Mouse (Mus musculus): ENCODE data around the gene Rabgap1. TPM values are rescaled to one million over a fixed set of nuclear protein-coding genes. Genes with fewer than 3 reads are reported as not detected.

The Rabgap1 gene
- total RNA-seq, 2 experiments from 2014 or later = 41.5 to 42.3 TPM

GRCm38 (mm10) chr2:37511134-37511901, 68.2 kb downstream of the Rabgap1 start:
- no peak for DNase-seq

- no peak for DNase-seq
Observed at GRCm38 (mm10) chr2:37516030-37516710, 73.1 kb downstream of the Rabgap1 start, which contains the start of gene Gpr21. Gene Gpr21 (plus strand): TSS chr2:37516332.

DNA sequence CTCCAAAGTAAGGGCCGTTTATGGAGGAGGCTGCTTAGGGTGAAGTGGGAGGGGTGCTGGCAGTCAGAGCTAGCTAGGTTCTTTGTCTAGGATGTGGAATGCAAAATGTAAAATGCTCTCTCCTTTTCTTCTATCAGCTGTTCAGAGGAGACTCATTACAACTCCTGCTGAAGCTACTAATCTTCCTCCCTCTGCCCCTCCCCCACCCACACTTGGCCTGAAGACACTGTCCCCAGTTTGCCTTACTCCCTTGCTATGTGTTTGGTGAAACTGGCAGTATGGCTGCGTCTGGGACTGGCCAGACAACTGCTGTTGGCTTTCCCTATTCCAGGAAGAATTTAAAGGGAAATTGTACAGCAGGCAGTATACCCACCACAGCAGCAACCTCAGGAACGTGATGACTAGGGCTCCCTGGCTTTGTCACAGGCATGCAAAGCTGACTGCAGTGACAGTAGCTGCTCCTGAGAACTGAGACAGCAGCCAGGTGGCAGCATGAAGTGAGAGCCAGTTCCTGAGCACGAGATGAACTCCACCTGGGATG, 73.9 kb downstream of the Rabgap1 start:
- DNase-seq = no peak

GRCm38 (mm10) chr2:37518561-37519285, 75.6 kb downstream of the Rabgap1 start:
- DNase-seq = no peak

DNA sequence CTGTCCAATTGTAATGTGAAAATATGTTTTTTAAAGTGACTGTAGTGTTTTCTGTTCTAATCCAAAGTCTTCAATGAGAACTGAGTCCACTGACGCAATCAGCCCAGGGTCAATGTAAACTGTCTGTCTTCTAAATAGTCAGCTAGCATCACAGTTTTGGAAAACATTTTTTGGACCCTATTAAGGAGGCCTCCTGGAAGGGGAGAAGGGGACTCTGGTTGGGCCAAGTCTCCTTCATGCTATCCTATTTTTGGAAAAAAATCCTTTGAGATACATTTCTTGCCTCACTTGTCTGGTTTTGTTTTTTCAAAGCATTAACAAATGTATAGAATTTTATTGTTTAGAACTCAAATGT, 76.2 kb downstream of the Rabgap1 start:
- no peak for DNase-seq

DNA sequence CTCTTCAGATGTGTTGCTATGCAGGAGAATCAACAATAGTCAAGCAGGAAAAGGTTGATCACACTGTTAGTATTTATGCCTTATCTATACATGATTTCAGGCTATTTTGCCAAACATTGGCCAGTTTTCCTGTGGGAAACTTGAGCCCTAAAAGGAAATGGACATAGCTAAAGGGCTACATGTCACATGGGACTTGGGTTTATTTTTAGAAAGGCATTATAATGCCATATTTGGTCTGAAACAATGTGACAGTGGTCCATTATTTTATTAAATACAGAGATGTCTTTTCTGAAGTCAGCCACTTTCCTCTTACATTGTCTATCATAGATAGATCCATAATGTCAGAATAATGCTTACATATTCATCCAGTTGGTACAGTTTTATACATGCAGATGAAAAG, 84.5 kb downstream of the Rabgap1 start:
- DNase-seq = no peak

- DNase-seq = no peak
Observed at GRCm38 (mm10) chr2:37529397-37529796, 86.3 kb downstream of the Rabgap1 start.

- no peak for DNase-seq
Observed at GRCm38 (mm10) chr2:37530766-37531165, 87.7 kb downstream of the Rabgap1 start.

- no peak for DNase-seq
Observed at GRCm38 (mm10) chr2:37531639-37532038, 88.6 kb downstream of the Rabgap1 start.

- peak; percentile 34 to 58 for DNase-seq
Observed at GRCm38 (mm10) chr2:37549346-37550012, 106.4 kb downstream of the Rabgap1 start.

DNA sequence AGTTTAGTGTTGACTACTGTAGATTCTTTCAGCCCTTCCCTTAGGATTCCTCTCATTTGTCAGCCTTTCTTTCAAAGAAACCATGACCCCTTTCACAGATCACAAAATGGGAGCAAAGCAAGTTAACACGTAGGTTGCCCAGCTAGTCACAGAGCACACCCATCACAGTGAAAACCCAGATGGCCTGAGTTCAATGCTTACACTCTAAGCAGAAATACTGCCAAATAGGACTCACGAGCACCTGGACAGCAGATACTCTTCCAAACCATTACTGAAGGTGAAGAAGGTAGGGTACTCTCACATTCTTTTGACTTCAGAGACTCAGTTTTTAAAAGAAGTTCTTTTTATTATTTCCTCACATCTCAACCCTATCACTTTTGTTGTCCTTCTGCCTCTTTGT, 113.3 kb downstream of the Rabgap1 start:
- no peak for DNase-seq

DNA sequence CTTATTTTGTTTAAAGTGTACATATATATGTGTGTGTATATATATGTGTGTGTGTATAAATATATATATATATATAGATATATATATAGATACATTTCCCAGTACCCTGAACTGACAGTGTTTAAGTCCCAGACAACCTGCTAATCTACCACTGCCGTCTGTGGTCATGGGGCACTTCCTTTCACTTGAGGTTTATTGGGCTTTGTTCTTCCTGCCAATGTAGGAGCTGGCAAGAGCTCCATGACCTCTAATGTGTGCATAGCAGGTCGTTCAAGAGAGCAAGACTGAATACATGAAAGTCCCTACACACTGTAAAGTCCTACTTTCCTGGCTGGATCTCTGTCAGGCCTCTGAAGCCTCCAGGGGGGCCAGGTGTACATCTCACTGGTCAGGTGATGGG, 122.5 kb downstream of the Rabgap1 start:
- peak; percentile 20 to 22 for DNase-seq

DNA sequence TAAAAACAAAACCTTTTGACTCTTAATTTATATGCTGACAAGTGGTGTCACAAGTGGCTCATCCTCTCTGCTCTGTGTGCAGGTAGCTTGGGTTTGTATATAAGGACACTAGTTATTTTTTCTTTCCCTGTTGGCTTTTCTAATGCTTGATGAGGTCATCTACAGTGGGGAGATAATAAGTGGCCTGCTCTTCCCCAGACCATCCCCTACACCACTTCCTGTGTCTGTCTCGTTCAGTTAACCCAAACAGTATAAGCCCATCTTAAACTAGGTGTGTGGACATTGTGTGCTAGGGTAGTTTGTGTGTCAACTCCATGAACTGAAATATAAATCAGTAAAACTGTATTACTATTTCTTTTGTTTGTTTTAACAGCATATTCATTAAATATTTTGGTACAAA, 123.0 kb downstream of the Rabgap1 start:
- no peak for DNase-seq

DNA sequence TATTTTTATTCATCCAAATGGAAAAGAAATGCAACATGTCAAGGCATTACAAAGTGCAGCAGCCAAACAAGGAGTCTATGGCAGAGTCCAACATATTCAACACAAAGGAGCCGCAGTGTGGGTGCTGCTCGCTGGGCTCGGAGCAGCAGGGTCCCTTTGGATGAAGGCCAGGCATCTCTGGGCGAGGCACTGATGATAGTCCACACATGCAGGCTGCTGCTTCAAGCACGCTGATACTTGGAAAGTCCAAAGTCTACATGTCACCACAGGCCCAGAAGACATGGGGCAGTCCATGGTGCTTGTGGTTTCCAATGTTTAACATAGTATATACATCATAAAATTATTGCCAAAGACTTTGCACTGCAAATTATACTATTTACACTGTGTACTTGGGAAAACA, 126.8 kb downstream of the Rabgap1 start:
- DNase-seq = no peak

DNA sequence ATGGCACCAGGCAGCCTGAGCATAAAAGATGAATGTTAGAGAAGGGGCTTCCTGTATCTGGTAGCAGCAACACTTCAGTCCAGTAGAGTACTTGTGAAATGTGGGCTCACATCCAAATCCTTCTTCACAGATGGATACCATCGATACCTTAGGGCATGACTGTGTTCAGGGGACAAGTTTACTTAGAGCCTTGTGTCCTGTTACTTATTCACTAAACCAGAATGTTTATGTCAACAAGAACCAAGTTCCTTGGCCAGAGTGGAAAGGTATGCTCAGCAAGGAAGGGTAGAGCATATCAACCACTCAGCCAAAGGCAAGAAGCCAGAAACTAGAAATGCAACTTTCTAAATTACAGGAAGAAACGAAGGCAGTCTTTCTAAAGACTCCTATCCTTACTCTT, 127.6 kb downstream of the Rabgap1 start:
- DNase-seq = no peak

DNA sequence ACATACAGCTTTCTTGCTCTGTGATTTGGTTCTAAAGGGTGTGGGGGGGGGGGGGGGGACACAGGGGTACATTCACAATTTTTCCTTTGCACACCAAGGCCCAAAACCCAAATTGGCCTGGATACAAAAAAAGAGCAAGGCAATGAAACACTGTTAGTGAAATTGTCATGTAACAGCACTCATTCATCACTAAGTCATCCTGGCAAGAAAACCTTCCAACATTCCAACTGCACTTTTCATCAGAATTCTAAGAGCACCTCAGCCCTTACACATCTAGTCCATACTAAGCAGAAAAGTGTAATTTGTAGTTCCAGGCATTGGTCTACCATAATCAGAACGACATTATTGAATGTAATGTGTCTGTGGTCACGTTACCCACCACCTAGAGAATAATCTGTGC, 129.1 kb downstream of the Rabgap1 start:
- no peak for DNase-seq

GRCm38 (mm10) chr2:37576661-37577060, 133.6 kb downstream of the Rabgap1 start:
- no peak for DNase-seq

DNA sequence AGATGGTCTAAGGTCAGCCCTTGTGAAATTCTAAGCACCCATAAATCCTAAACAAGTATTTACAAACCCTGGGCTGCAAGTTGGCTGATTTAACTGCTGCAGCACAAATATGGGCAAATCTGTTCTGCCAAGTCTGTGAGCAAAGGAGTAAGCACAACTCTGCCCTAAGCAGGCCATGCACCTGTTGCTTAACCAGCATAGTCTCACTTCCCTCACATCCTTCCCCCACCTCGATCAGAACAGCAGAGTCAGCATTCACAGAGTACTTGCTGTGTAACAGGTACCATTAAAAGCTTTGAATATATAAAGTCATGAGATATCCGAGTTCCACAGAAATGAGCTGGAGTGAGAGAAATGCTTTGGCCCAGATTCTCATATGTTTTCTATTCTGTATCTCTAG, 135.1 kb downstream of the Rabgap1 start:
- no peak for DNase-seq

DNA sequence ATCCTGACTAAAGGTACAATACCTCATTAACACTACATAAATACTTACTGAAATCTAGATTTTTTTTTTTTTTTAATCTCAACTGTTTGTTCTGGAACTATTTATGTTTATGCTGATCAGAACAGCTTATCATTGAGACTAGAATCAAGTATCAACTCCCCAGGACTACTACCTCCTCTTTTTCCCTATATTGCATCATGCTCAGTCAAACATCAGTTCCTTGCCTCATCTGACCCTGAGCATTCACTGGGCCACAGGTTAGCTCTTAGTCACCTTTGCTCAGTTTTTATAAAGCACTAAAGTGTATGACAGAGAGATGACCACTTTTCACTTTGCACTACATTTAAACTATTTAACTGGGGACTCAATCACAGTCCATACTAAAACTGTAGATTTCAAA, 144.8 kb downstream of the Rabgap1 start:
- DNase-seq = no peak

All from heart, adult 18-20 months (tissue).